Mouse (Mus musculus) left cerebral cortex, adult 18-20 months (tissue): ENCODE data around the gene Scgb1b18. TPM values are rescaled to one million over a fixed set of nuclear protein-coding genes. Genes with fewer than 3 reads are reported as not detected.
"Not testable (repeated sequence)": the region's sequence is repeated elsewhere in the genome, so short reads cannot be mapped to it uniquely, and the experiment has no call there.

Experiments
- DNase-seq, 2 experiments: peaks; one replicate each; pipeline ENCODE4 v3.0.0; 2021 to 2022; ENCODE audit warnings: low spot score in 2 of 2, mixed read lengths in 1 of 2
- long read RNA-seq, 2 experiments: library from polyadenylated mRNA; stranded (forward); transcript quantifications; one replicate each; pipeline ENCODE4 v2.0.0; 2021
- total RNA-seq, 2 experiments: library from RNA; stranded (reverse); gene quantifications; 2 replicates each; pipeline ENCODE4 v1.2.3; 2021

Gene Scgb1b18
- total RNA-seq: not detected
- long read RNA-seq, experiment 1: 0 reads
- long read RNA-seq, experiment 2: 0 reads

- DNase-seq: not testable (repeated sequence)
Observed at GRCm38 (mm10) chr7:33185268-33185667, at the start of gene Scgb1b18. Gene Scgb1b18 (plus strand): TSS chr7:33185568.

GRCm38 (mm10) chr7:33173764-33174163 is 11.6 kb upstream of the Scgb1b18 start, which contains the start of gene Scgb2b18:
Gene Scgb2b18 (minus strand): TSS chr7:33173864.
- DNase-seq: not testable (repeated sequence)

Other genes with a start within 250 kb of the Scgb1b18 start
- not detected for gene Scgb2b17, start 129.0 kb upstream of the Scgb1b18 start, total RNA-seq
- gene Scgb1b17, start 122.1 kb upstream of the Scgb1b18 start, total RNA-seq: not detected
- not detected for gene Scgb2b18, start 11.7 kb upstream of the Scgb1b18 start, total RNA-seq
- gene Scgb2b19, start 94.8 kb downstream of the Scgb1b18 start, total RNA-seq: not detected
- not detected for gene Scgb1b19, start 101.7 kb downstream of the Scgb1b18 start, total RNA-seq
- not detected for gene Scgb2b20, start 180.8 kb downstream of the Scgb1b18 start, total RNA-seq
- gene Scgb1b20, start 187.7 kb downstream of the Scgb1b18 start, total RNA-seq: not detected